Mouse (Mus musculus): ENCODE results near the gene Tsku. TPM values are rescaled to one million over a fixed set of nuclear protein-coding genes. Genes with fewer than 3 reads are reported as not detected.
A peak's percentile ranks its signal among the peaks of the same experiment; 100 is the strongest.

Gene Tsku
- polyA plus RNA-seq, 1 experiment from 2014 or later, result 6.3 TPM

GRCm38 (mm10) chr7:98308607-98309218 lies 52.4 kb downstream of the Tsku start:
- H3K4me2 ChIP-seq, result peak overlapping the region; percentile 75
- no peaks in the 10 kb centered on the region for H3K9me3 ChIP-seq (replicated peaks)
- H3K4me3 ChIP-seq, result peak overlapping the region; percentile 60
- H3K36me3 ChIP-seq, result no peaks in the 10 kb centered on the region
- peaks cover 11% of the 10 kb centered on the region; the same call in 1 of the 2 replicates for H3K4me1 ChIP-seq (replicated peaks)
- H3K27ac ChIP-seq (ENCODE audit: poor library complexity, severe bottlenecking), result peak overlapping the region; percentile 52
- 0% methylated on average over 33 of the region's 33 CpGs for WGBS
- H3K27me3 ChIP-seq (replicated peaks), result no peaks in the 10 kb centered on the region
- H3K9ac ChIP-seq, result peak overlapping the region; percentile 77
- ATAC-seq (ENCODE audit: insufficient number of reproducible peaks, low FRiP score), result peak; percentile 72

GRCm38 (mm10) chr7:98307921-98308606 lies 53.1 kb downstream of the Tsku start:
- WGBS, result 51% methylated on average over 9 of the region's 9 CpGs
- Histone ChIP-seq H3K36me3 (no peaks in the 10 kb centered on the region), H3K9ac (peak overlapping the region; percentile 77), H3K27me3 (replicated peaks) (no peaks in the 10 kb centered on the region), H3K4me3 (peak overlapping the region; percentile 60), H3K27ac (ENCODE audit: poor library complexity, severe bottlenecking) (no peak overlapping the region), H3K4me1 (replicated peaks) (peaks cover 11% of the 10 kb centered on the region; the same call in 1 of the 2 replicates), H3K9me3 (replicated peaks) (no peaks in the 10 kb centered on the region), H3K4me2 (peak overlapping the region; percentile 75)
- no peak for ATAC-seq (ENCODE audit: insufficient number of reproducible peaks, low FRiP score)

GRCm38 (mm10) chr7:98307411-98307810 lies 53.7 kb downstream of the Tsku start:
- Histone ChIP-seq H3K27me3 (replicated peaks) (no peaks in the 10 kb centered on the region), H3K4me1 (replicated peaks) (peaks cover 11% of the 10 kb centered on the region; the same call in 1 of the 2 replicates), H3K9ac (no peak overlapping the region), H3K4me2 (no peak overlapping the region), H3K27ac (ENCODE audit: poor library complexity, severe bottlenecking) (no peak overlapping the region), H3K9me3 (replicated peaks) (no peaks in the 10 kb centered on the region), H3K36me3 (no peaks in the 10 kb centered on the region), H3K4me3 (no peak overlapping the region)
- WGBS, result 90% methylated on average over 2 of the region's 2 CpGs
- ATAC-seq (ENCODE audit: insufficient number of reproducible peaks, low FRiP score), result no peak

Other genes with a start within 250 kb of the Tsku start
- 13.6 and 14.4 TPM in 2 replicates for gene Myo7a, start 241.8 kb downstream of the Tsku start, polyA plus RNA-seq (2016; fragmentation: Nextera tagmentation; extraction: Ambion mirVana)
- gene Omp, start 215.8 kb downstream of the Tsku start, polyA plus RNA-seq (2016; fragmentation: Nextera tagmentation; extraction: Ambion mirVana), result 0.19 and 0.20 TPM in 2 replicates
- 7.4 and 8.0 TPM in 2 replicates for gene Capn5, start 183.1 kb downstream of the Tsku start, polyA plus RNA-seq (2016; fragmentation: Nextera tagmentation; extraction: Ambion mirVana)
- gene B3gnt6, start 161.8 kb downstream of the Tsku start, polyA plus RNA-seq (2016; fragmentation: Nextera tagmentation; extraction: Ambion mirVana), result 0.10 TPM in 1 of 2 replicates, not detected in the other
- gene Acer3, start 40.1 kb downstream of the Tsku start, polyA plus RNA-seq (2016; fragmentation: Nextera tagmentation; extraction: Ambion mirVana), result 22.9 and 23.2 TPM in 2 replicates
- not detected in 2 replicates for gene Gucy2d, start 79.1 kb upstream of the Tsku start, polyA plus RNA-seq (2016; fragmentation: Nextera tagmentation; extraction: Ambion mirVana)
- 7.5 TPM in 2 replicates for gene Lrrc32, start 128.0 kb upstream of the Tsku start, polyA plus RNA-seq (2016; fragmentation: Nextera tagmentation; extraction: Ambion mirVana)